In genomic region chr8:83416878-83417277, GRCm38 (mm10) we compare ENCODE assay signal across 27 mouse cellular contexts. TPM values are rescaled to one million over a fixed set of nuclear protein-coding genes. Genes with fewer than 3 reads are reported as not detected.
"Had no signal": no experiment of that assay in that cellular context is flagged by ENCODE, and none has a peak within 500 bp of the region (broad histone marks: within the 10 kb centered on the region; RNA-seq: fewer than 3 reads in every experiment).

No protein-coding gene starts in this region.

- H3K27ac ChIP-seq: gastrocnemius, adult 2 months; heart, adult 2 months; heart, embryonic 13.5 days; heart, embryonic 15.5 days; hindbrain, embryonic 10.5 days; hindbrain, embryonic 12.5 days; hindbrain, embryonic 14.5 days; limb, embryonic 12.5 days; liver, embryonic 13.5 days; liver, embryonic 15.5 days had no signal

- H3K9me3 ChIP-seq: heart, embryonic 13.5 days; heart, embryonic 15.5 days; hindbrain, embryonic 10.5 days; hindbrain, embryonic 12.5 days; limb, embryonic 12.5 days; liver, embryonic 13.5 days; liver, embryonic 15.5 days had no signal

- H3K27me3 ChIP-seq: hindbrain, embryonic 12.5 days; limb, embryonic 12.5 days; liver, embryonic 13.5 days; liver, embryonic 15.5 days had no signal

- H3K9ac ChIP-seq: heart, embryonic 13.5 days; heart, embryonic 15.5 days; hindbrain, embryonic 12.5 days; hindbrain, embryonic 14.5 days; limb, embryonic 12.5 days; liver, embryonic 13.5 days; liver, embryonic 15.5 days; liver, postnatal 0 days had no signal

- H3K4me3 ChIP-seq: gastrocnemius, adult 2 months; heart, adult 2 months; heart, embryonic 13.5 days; heart, embryonic 15.5 days; hindbrain, embryonic 10.5 days; hindbrain, embryonic 12.5 days; limb, embryonic 12.5 days; liver, embryonic 13.5 days; liver, embryonic 15.5 days had no signal

- H3K4me2 ChIP-seq: heart, embryonic 11.5 days; heart, embryonic 13.5 days; heart, embryonic 15.5 days; hindbrain, embryonic 12.5 days; hindbrain, embryonic 14.5 days; limb, embryonic 12.5 days; liver, embryonic 11.5 days; liver, embryonic 13.5 days; liver, embryonic 15.5 days had no signal

- H3K4me1 ChIP-seq: heart, embryonic 13.5 days; heart, embryonic 15.5 days; hindbrain, embryonic 10.5 days; hindbrain, embryonic 12.5 days; limb, embryonic 12.5 days had no signal

- DNase-seq: gastrocnemius, adult 2 months; gastrocnemius, postnatal 10 days; gastrocnemius, postnatal 25 days; heart, adult 2 months; heart, postnatal 14 days; heart, postnatal 4 days; kidney, adult 18-20 months; kidney, adult 8-10 months; kidney, postnatal 10 days; kidney, postnatal 25 days; layer of hippocampus, adult 9-11 months; layer of hippocampus, postnatal 36 days; left cerebral cortex, postnatal 4 days; liver; liver, embryonic 13.5 days had no signal

- H3K36me3 ChIP-seq: heart, embryonic 13.5 days; heart, embryonic 15.5 days; hindbrain, embryonic 10.5 days; hindbrain, embryonic 12.5 days; limb, embryonic 12.5 days; liver, embryonic 13.5 days; liver, embryonic 15.5 days had no signal

RNA-seq across cellular contexts. Expression of gene Clgn, which starts 27.2 kb away (rescaled TPM):
- total RNA-seq: gastrocnemius, adult 2 months; gastrocnemius, postnatal 25 days; granulocyte monocyte progenitor cell, adult 5-6 weeks; heart, adult 2 months; heart, postnatal 14 days; heart, postnatal 4 days had no signal
- polyA plus RNA-seq: heart, postnatal 0 days had no signal
